Comparison of ENCODE assay signal across 24 mouse cellular contexts in genomic region chr4:117314849-117315500, GRCm38 (mm10).
DNase-seq lines count a peak whose midpoint lies in the region; ATAC-seq and TF ChIP-seq lines count a peak whose summit lies in the region.
"Had no signal": no experiment of that assay in that cellular context is flagged by ENCODE, and none has a peak within 500 bp of the region (broad histone marks: within the 10 kb centered on the region; RNA-seq: fewer than 3 reads in every experiment).

No protein-coding gene starts in this region.

- no peaks in the 10 kb centered on the region for H3K79me3 ChIP-seq in C2C12 (ENCODE audit: low read depth)

- H3ac ChIP-seq in C2C12 (ENCODE audit: control insufficient read depth, insufficient read length, low read depth), result no peak overlapping the region

- peaks cover 66% of the 10 kb centered on the region for H3K4me1 ChIP-seq in midbrain, embryonic 10.5 days
- H3K4me1 ChIP-seq in midbrain, embryonic 11.5 days (ENCODE audit: control insufficient read depth, insufficient read depth, low read length), result peaks cover 14% of the 10 kb centered on the region
- peaks cover 12% of the 10 kb centered on the region for H3K4me1 ChIP-seq in embryonic facial prominence, embryonic 14.5 days (ENCODE audit: control insufficient read depth, insufficient read depth, low read length)
- peaks cover 80% of the 10 kb centered on the region for H3K4me1 ChIP-seq in limb, embryonic 13.5 days
- peaks cover 31% of the 10 kb centered on the region for H3K4me1 ChIP-seq in liver, embryonic 11.5 days (replicated peaks; ENCODE audit: control insufficient read depth, insufficient read depth, low read length)

- H3K4me2 ChIP-seq in midbrain, embryonic 11.5 days, result no peak overlapping the region
- no peak overlapping the region for H3K4me2 ChIP-seq in embryonic facial prominence, embryonic 14.5 days (ENCODE audit: low read depth, low read length)
- H3K4me2 ChIP-seq in limb, embryonic 13.5 days (replicated peaks), result peak overlapping the region; percentile 25
- no peak overlapping the region for H3K4me2 ChIP-seq in liver, embryonic 11.5 days
- H3K4me2 ChIP-seq: embryonic facial prominence, embryonic 12.5 days; forebrain, embryonic 12.5 days; hindbrain, embryonic 12.5 days; intestine, embryonic 15.5 days had no signal

- peaks cover 100% of the 10 kb centered on the region for H3K27me3 ChIP-seq in midbrain, embryonic 10.5 days (ENCODE audit: low read depth, poor library complexity, severe bottlenecking)
- H3K27me3 ChIP-seq in midbrain, embryonic 11.5 days (ENCODE audit: control insufficient read depth, insufficient read depth, low read length), result peaks cover 21% of the 10 kb centered on the region; the same call in 1 of the 2 replicates
- H3K27me3 ChIP-seq in C2C12 (ENCODE audit: control insufficient read depth, insufficient read depth, insufficient read length), result no peaks in the 10 kb centered on the region
- H3K27me3 ChIP-seq in embryonic facial prominence, embryonic 14.5 days (replicated peaks; ENCODE audit: control insufficient read depth, insufficient read depth, low read length), result peaks cover 56% of the 10 kb centered on the region
- peaks cover 71% of the 10 kb centered on the region for H3K27me3 ChIP-seq in limb, embryonic 13.5 days
- peaks cover 50% of the 10 kb centered on the region for H3K27me3 ChIP-seq in liver, embryonic 11.5 days (replicated peaks; ENCODE audit: control insufficient read depth, insufficient read depth, low read length)

- H3K9me3 ChIP-seq in midbrain, embryonic 10.5 days (replicated peaks), result no peaks in the 10 kb centered on the region
- H3K9me3 ChIP-seq in midbrain, embryonic 11.5 days (ENCODE audit: control insufficient read depth, low read length), result no peaks in the 10 kb centered on the region
- H3K9me3 ChIP-seq in embryonic facial prominence, embryonic 14.5 days (ENCODE audit: control insufficient read depth, low read length), result no peaks in the 10 kb centered on the region
- H3K9me3 ChIP-seq in limb, embryonic 13.5 days, result no peaks in the 10 kb centered on the region
- no peaks in the 10 kb centered on the region for H3K9me3 ChIP-seq in liver, embryonic 11.5 days (ENCODE audit: control insufficient read depth, low read length)
- H3K9me3 ChIP-seq: embryonic facial prominence, embryonic 12.5 days; forebrain, embryonic 12.5 days; G1E; heart, embryonic 10.5 days; hindbrain, embryonic 12.5 days; intestine, embryonic 15.5 days had no signal

- H3K79me2 ChIP-seq in C2C12 (ENCODE audit: control insufficient read depth, insufficient read depth), result no peaks in the 10 kb centered on the region

- 87% methylated on average over 16 of the region's 16 CpGs for WGBS in midbrain, embryonic 10.5 days
- WGBS in midbrain, embryonic 11.5 days, result 84% methylated on average over 16 of the region's 16 CpGs
- 41% methylated on average over 16 of the region's 16 CpGs for WGBS in embryonic facial prominence, embryonic 14.5 days
- WGBS in limb, embryonic 13.5 days, result 28% methylated on average over 16 of the region's 16 CpGs
- WGBS in liver, embryonic 11.5 days, result 73% methylated on average over 16 of the region's 16 CpGs

- DNase-seq in midbrain, embryonic 10.5 days (ENCODE audit: low spot score), result no peak
- no peak for DNase-seq in midbrain, embryonic 11.5 days (ENCODE audit: low spot score, missing footprints)
- DNase-seq in embryonic facial prominence, embryonic 14.5 days (ENCODE audit: low spot score), result peak; percentile 62
- DNase-seq in left cerebral cortex, adult 9 months (ENCODE audit: low spot score in 2 of 2), result no peak
- DNase-seq in layer of hippocampus, adult 18-20 months (ENCODE audit: low spot score in 2 of 2), result no peak
- DNase-seq in liver, embryonic 11.5 days (ENCODE audit: low spot score), result no peak
- DNase-seq: adrenal gland, postnatal 14 days; cerebellum, adult 18-20 months; cerebellum, adult 9-11 months; cerebellum, postnatal 36 days; heart, adult 18-20 months; heart, postnatal 10 days; heart, postnatal 4 days had no signal

- H3K4me3 ChIP-seq in midbrain, embryonic 10.5 days, result no peak overlapping the region
- no peak overlapping the region for H3K4me3 ChIP-seq in midbrain, embryonic 11.5 days (ENCODE audit: low read depth, low read length)
- H3K4me3 ChIP-seq in C2C12 (ENCODE audit: insufficient read depth, poor library complexity, severe bottlenecking), result no peak overlapping the region
- no peak overlapping the region for H3K4me3 ChIP-seq in embryonic facial prominence, embryonic 14.5 days (ENCODE audit: low read depth, low read length)
- H3K4me3 ChIP-seq in limb, embryonic 13.5 days, result no peak overlapping the region
- H3K4me3 ChIP-seq in liver, embryonic 11.5 days (ENCODE audit: low read depth, low read length), result no peak overlapping the region
- H3K4me3 ChIP-seq: embryonic facial prominence, embryonic 12.5 days; forebrain, embryonic 12.5 days; heart, embryonic 10.5 days; hindbrain, embryonic 12.5 days; intestine, embryonic 15.5 days had no signal

- H3K36me3 ChIP-seq in midbrain, embryonic 10.5 days, result no peaks in the 10 kb centered on the region
- H3K36me3 ChIP-seq in midbrain, embryonic 11.5 days (ENCODE audit: control insufficient read depth, insufficient read depth, low read length), result no peaks in the 10 kb centered on the region
- H3K36me3 ChIP-seq in C2C12 (ENCODE audit: control insufficient read depth, insufficient read depth), result no peaks in the 10 kb centered on the region
- H3K36me3 ChIP-seq in embryonic facial prominence, embryonic 14.5 days (ENCODE audit: control insufficient read depth, insufficient read depth, low read length), result no peaks in the 10 kb centered on the region
- H3K36me3 ChIP-seq in limb, embryonic 13.5 days, result no peaks in the 10 kb centered on the region
- no peaks in the 10 kb centered on the region for H3K36me3 ChIP-seq in liver, embryonic 11.5 days (ENCODE audit: control insufficient read depth, insufficient read depth, low read length)
- H3K36me3 ChIP-seq: embryonic facial prominence, embryonic 12.5 days; forebrain, embryonic 12.5 days; G1E; heart, embryonic 10.5 days; hindbrain, embryonic 12.5 days; intestine, embryonic 15.5 days had no signal

- no peak for ATAC-seq in midbrain, embryonic 11.5 days (ENCODE audit: low FRiP score)
- no peak for ATAC-seq in embryonic facial prominence, embryonic 14.5 days (ENCODE audit: low read depth)
- 0 out of 2 replicates have a peak, but pooled peaks have one; percentile 17 for ATAC-seq in limb, embryonic 13.5 days (ENCODE audit: low FRiP score, low read depth)
- ATAC-seq in liver, embryonic 11.5 days (replicated peaks; ENCODE audit: low FRiP score), result no peak
- ATAC-seq: activated CD4-positive, CD25-positive, alpha-beta regulatory T cell, adult 4 months; CD4-positive, CD25-positive, alpha-beta regulatory T cell, adult 4 months; forebrain, embryonic 16.5 days; intestine, embryonic 15.5 days had no signal

- H3K9ac ChIP-seq in midbrain, embryonic 11.5 days (ENCODE audit: low read length), result no peak overlapping the region
- no peak overlapping the region for H3K9ac ChIP-seq in embryonic facial prominence, embryonic 14.5 days (ENCODE audit: low read depth, low read length)
- H3K9ac ChIP-seq in limb, embryonic 13.5 days, result no peak overlapping the region
- no peak overlapping the region for H3K9ac ChIP-seq in liver, embryonic 11.5 days (ENCODE audit: low read depth, low read length)
- H3K9ac ChIP-seq: embryonic facial prominence, embryonic 12.5 days; forebrain, embryonic 12.5 days; hindbrain, embryonic 12.5 days; intestine, embryonic 15.5 days had no signal

- no peak for TF ChIP-seq CTCF in C2C12 (IDR thresholded peaks at IDR 0.05; ENCODE audit: control insufficient read depth, insufficient read depth, insufficient read length)

- H3K27ac ChIP-seq in midbrain, embryonic 10.5 days (replicated peaks), result peak overlapping the region; percentile 19; the same call in 1 of the 2 replicates
- no peak overlapping the region for H3K27ac ChIP-seq in midbrain, embryonic 11.5 days (ENCODE audit: low read depth, low read length)
- no peak overlapping the region for H3K27ac ChIP-seq in embryonic facial prominence, embryonic 14.5 days (replicated peaks; ENCODE audit: low read depth, low read length)
- no peak overlapping the region for H3K27ac ChIP-seq in limb, embryonic 13.5 days
- no peak overlapping the region for H3K27ac ChIP-seq in liver, embryonic 11.5 days (ENCODE audit: low read depth, low read length)
- H3K27ac ChIP-seq: embryonic facial prominence, embryonic 12.5 days; forebrain, embryonic 12.5 days; heart, embryonic 10.5 days; hindbrain, embryonic 12.5 days; intestine, embryonic 15.5 days had no signal

TF ChIP-seq in C2C12, 6 proteins besides CTCF, POLR2A, EP300 and RAD21:
- TF ChIP-seq MAX (IDR thresholded peaks at IDR 0.05) (no peak), CEBPB (IDR thresholded peaks at IDR 0.05; ENCODE audit: low read depth) (no peak), MYOD1 (IDR thresholded peaks at IDR 0.05; ENCODE audit: control insufficient read depth, insufficient read length, low read depth) (peak; percentile 84), MYOG (IDR thresholded peaks at IDR 0.05; ENCODE audit: control insufficient read depth, extremely low read depth, insufficient read length) (no peak), FOSL1 (IDR thresholded peaks at IDR 0.05; ENCODE audit: insufficient read depth, low read length, poor library complexity, severe bottlenecking) (no peak)
